In genomic region chr3:116117046-116117445, GRCm38 (mm10) we compare ENCODE assay signal across 23 mouse cellular contexts. TPM values are rescaled to one million over a fixed set of nuclear protein-coding genes. Genes with fewer than 3 reads are reported as not detected.
"Had no signal": no experiment of that assay in that cellular context is flagged by ENCODE, and none has a peak within 500 bp of the region (broad histone marks: within the 10 kb centered on the region; RNA-seq: fewer than 3 reads in every experiment).

No protein-coding gene starts in this region.

- DNase-seq: kidney, adult 11 months; kidney, adult 8-10 months; kidney, postnatal 10 days; kidney, postnatal 36 days; layer of hippocampus, postnatal 36 days; lung, adult 18-20 months; lung, postnatal 10 days; lung, postnatal 4 days; retina, postnatal 1 day; right cerebral cortex, postnatal 25 days; thymus, adult 2 months; thymus, postnatal 14 days; thymus, postnatal 4 days had no signal

- H3K27me3 ChIP-seq: intestine, embryonic 15.5 days; kidney, embryonic 15.5 days; lung, embryonic 15.5 days; midbrain, embryonic 12.5 days; neural tube, embryonic 13.5 days; stomach, embryonic 15.5 days had no signal

- H3K9me3 ChIP-seq: intestine, embryonic 15.5 days; kidney, embryonic 15.5 days; lung, embryonic 15.5 days; midbrain, embryonic 12.5 days; neural tube, embryonic 13.5 days; stomach, embryonic 15.5 days had no signal

- H3K36me3 ChIP-seq: intestine, embryonic 15.5 days; kidney, embryonic 15.5 days; stomach, embryonic 15.5 days had no signal

- H3K9ac ChIP-seq: intestine, embryonic 15.5 days; kidney, embryonic 15.5 days; lung, embryonic 15.5 days; midbrain, embryonic 12.5 days; neural tube, embryonic 13.5 days; stomach, embryonic 15.5 days had no signal

- H3K4me2 ChIP-seq: intestine, embryonic 15.5 days; kidney, embryonic 15.5 days; lung, embryonic 15.5 days; midbrain, embryonic 12.5 days; neural tube, embryonic 13.5 days; stomach, embryonic 15.5 days had no signal

- H3K27ac ChIP-seq: intestine, embryonic 15.5 days; kidney, embryonic 15.5 days; left cerebral cortex, adult 2 months; lung, embryonic 15.5 days; midbrain, embryonic 12.5 days; neural tube, embryonic 13.5 days; stomach, embryonic 15.5 days had no signal

- ATAC-seq: intestine, embryonic 15.5 days; midbrain, embryonic 16.5 days had no signal

- H3K4me3 ChIP-seq: intestine, embryonic 15.5 days; kidney, embryonic 15.5 days; left cerebral cortex, adult 2 months; lung, embryonic 15.5 days; midbrain, embryonic 12.5 days; myocyte; neural tube, embryonic 13.5 days; stomach, embryonic 15.5 days had no signal

RNA-seq across cellular contexts. Expression of gene Vcam1, which starts 12.4 kb away (rescaled TPM):
- total RNA-seq: monocyte, adult 5-6 weeks had no signal
